Mouse (Mus musculus): ENCODE results near the gene Chit1.

Gene Chit1

DNA sequence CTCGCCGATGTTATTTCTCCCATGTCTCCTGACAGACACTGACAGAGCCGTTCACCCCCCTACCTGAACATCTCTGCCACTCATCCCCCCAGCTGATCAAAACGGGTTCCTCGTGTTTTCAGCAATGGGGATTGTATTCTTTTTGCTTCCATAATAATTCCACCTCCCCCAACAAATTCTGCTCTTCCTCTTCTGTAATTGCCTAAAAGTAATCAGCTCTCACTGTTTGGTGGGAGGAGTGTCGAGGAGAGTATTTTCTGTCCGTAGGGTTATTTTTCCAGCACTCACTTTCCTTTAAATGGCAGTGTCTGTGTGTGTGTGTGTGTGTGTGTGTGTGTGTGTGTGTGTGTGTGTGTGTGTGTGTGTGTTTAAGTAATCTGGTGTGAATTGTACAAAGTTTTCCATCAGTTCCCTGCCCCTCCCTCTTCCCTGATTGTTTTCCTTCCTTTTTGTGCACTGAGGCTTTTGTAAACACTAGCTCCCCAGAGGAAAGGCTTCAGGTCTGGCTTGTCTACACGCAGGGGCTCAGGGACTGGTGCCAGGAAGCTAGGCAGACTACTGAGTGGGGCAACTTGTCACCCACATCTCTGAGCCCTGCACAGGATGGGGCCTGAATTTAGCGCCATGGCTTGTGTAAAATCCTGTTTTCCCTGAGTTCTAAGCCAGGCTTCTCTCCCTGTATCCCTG is 31.4 kb upstream of the Chit1 start:
- peak; percentile 45 for DNase-seq (ENCODE audit: low read depth, low spot score)

DNA sequence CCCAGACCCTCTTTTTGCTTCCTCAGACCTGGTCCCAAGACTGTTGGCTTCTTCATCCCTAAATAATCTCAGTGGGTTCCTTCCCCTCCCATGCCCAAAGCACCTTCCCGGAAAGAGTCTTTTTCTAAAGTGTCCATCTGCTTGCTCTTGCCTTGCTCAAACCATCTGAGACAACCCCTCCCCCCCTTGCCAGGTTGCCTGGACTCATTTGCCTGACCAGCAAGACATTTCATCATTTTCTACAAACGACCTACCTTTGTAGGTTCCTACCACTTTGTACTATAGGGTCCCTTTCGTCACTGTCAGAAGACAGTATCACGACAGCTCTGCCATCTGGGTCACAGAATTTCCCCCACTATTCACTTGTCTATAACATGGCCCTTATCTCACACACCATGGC is 30.6 kb upstream of the Chit1 start:
- no peak for DNase-seq (ENCODE audit: low read depth, low spot score)

DNA sequence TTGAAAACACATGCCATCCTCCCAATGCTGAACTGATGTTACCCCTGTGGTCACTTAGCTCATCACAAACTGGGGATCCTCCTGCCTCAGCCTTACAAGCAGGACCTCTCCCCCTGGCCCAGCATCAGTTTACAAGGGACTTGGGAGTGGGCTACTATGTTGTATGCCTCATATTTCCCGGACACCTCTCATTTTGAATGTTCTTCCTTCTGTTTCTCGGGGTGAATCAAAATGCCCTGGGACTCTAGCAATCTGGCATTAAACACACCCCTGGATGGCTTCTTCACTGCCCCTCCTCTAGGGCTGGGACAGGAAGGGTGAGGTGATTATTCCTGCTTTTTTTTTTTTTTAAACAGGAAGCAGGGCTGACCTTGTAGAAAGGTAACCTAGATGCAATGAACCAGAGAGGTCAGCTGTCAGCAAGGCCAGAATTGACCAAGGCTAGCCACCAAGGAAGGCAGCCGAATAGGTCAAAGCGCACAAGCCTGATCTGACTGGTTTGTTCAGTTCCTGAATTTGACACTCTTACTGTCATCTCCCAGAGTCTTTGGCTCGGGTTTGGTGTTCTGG is 30.1 kb upstream of the Chit1 start:
- no peak for DNase-seq (ENCODE audit: low read depth, low spot score)

DNA sequence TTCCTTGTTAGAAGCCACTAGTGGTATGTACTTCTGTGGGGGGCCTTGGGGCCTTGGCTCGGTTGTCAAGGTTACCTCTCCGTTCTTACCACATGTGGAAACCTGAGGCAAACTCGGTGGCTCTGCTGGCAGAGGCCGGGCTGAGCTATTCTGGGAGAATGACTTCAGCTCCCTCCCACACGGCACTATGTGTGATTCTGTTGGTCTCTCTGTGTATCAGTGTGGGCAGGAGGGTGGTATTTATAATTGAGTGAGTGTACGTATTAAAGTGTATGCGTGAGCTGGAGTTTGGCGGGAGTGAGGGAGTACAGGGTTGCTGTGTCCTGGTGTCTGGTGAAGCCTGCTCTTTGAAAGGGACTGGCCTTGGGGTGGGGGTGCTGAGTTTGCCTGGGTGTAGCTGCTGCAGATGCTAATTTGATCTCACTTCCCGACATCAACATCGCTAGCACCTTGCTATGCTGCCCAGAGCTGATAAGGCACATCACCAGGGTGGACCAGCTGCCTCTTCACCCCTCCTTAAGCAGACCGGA is 28.0 kb upstream of the Chit1 start:
- DNase-seq (ENCODE audit: low read depth, low spot score), result peak; percentile 94

DNA sequence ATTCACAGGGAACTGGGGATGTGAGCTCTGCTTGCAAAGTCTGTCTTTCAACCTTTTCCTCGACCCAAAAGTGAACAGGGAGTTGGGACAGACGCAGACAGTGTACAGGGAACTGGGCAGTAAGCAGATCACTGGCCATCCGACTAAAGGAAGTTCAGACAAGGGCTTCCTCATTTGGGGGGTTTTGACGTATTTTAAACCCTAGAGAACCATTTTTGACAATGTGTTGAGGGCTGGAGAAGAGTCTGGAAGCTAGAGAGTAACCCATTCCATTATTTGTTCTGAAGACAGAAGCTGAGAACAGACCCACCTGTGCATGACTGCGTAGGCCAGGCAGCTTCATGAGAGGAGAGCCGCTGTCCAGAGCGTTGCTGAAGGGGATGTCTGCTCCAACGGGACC is 27.4 kb upstream of the Chit1 start:
- DNase-seq (ENCODE audit: low read depth, low spot score), result no peak

DNA sequence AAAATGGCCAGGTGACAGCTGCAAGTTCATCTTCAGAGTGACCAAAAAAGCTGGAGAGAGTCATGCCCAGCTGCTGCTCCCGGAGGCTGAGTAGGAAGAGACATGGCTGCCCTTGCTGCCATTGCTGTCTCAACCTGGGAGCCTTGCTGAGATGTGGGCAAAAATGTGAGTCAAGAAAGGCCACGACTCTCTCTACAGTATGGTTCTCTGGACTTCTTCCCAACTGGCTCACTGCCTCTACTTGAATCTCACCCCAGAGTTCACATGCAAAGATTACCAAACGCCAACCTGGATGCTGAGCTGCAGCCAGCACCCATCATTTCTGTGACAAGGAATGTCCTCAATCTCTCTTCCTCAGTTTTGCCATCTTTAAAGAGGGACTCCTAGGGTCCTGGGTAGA is 26.9 kb upstream of the Chit1 start:
- peak; percentile 68 for DNase-seq (ENCODE audit: low read depth, low spot score)

DNA sequence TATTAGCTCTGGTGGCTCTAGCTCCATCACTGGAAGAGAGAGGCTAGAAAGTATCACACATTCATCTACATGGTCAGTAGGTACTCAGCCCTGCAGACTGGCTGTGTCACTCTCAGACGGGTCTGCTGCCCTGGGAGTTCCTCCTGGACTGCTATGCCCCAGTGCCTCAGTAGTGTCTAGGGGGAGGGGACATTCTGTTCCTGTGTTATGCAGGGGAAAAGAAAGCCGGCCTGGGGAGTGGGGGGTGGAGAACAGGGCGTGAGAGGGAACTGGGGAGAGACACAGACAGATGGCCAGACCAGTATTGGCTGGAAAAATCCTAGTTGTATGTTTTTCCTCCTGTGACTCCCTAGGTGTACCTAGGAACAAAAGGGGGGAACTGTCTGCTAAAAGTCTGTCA is 25.0 kb upstream of the Chit1 start:
- DNase-seq (ENCODE audit: low read depth, low spot score), result no peak

DNA sequence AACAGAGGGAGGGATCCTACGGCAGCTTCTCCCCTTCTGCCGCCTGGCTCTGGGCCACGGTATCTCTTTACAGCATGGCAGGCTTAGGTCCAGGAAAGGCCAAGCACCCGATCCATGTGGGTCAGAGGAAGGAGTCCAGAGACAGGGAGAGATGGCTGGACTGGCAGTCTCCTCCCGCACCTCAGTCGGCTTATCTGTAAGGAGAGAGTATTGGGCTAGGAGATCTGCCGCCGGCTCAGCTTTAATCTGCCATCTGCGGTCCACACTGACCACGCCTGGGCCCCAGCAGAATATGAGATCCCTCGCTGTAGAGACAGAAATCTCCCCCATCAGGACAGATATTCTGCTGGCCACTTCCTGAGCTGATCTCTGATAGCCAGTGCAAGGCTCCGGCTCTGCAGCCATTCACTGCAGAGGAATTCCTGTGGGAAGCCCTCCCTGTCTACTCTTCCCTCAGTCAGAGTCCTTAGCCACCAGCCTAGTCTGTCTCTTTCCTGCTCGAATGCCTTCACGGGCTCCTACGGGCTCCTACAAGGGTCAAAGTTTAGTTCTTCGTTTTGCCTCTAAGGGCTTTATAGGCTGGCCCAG is 24.1 kb upstream of the Chit1 start:
- peak; percentile 76 for DNase-seq (ENCODE audit: low read depth, low spot score)

DNA sequence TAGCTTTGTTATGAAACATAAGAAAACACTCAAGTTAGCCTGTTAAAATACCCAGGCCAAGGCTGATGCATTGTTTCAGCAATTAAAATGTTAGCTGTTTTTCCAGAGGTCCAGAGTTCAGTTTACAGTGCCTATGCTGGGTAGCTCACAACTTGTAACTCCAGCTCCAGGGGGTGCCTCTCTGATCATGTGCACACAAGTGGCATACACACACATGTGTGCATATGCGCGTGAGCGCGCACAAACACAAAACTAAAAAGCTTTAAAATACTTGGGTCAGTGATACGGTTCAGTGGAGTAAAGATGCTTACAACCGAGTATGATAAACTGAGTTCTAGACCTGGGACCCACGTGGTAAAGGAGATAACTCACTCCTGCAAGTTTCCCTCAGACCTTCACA is 22.0 kb upstream of the Chit1 start:
- no peak for DNase-seq (ENCODE audit: low read depth, low spot score)

DNA sequence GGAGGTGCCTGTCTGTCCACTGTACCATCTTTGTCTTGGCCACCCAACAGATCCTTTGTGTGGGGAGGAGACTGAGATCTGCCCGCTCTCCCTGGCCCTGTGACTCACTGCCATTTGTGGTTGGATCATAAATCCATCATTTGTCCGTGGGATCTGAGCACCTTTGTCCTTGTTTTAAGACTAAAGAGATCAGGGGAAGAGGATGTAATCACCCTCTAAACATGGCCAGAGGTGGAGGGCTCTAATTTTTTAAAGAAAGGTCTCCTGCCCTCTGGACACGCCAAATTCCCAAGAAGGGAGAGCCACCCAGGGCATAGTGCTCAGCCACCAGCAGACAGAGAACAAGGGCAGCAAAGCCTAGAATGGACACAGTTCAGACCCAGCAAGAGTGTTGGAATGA is 19.2 kb upstream of the Chit1 start:
- DNase-seq (ENCODE audit: low read depth, low spot score), result no peak

DNA sequence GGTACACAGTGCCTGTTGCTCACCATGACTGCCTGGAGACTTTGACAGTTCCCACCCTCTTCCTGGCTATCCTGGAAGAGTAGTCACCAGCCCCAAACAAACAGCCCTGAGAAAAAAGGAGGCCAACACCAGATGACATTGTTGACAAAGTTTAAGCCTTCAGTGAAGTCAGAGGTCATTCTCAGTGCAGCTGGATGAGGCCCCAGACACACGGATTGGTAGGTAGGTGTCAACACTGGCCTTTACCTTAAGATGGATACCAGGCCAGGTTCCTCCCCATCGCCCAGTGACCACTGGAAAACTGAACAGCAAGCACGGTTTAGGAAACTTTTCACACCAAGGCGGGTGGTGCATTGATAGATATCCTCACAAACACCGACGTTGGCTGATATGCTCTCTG is 18.7 kb upstream of the Chit1 start:
- no peak for DNase-seq (ENCODE audit: low read depth, low spot score)

DNA sequence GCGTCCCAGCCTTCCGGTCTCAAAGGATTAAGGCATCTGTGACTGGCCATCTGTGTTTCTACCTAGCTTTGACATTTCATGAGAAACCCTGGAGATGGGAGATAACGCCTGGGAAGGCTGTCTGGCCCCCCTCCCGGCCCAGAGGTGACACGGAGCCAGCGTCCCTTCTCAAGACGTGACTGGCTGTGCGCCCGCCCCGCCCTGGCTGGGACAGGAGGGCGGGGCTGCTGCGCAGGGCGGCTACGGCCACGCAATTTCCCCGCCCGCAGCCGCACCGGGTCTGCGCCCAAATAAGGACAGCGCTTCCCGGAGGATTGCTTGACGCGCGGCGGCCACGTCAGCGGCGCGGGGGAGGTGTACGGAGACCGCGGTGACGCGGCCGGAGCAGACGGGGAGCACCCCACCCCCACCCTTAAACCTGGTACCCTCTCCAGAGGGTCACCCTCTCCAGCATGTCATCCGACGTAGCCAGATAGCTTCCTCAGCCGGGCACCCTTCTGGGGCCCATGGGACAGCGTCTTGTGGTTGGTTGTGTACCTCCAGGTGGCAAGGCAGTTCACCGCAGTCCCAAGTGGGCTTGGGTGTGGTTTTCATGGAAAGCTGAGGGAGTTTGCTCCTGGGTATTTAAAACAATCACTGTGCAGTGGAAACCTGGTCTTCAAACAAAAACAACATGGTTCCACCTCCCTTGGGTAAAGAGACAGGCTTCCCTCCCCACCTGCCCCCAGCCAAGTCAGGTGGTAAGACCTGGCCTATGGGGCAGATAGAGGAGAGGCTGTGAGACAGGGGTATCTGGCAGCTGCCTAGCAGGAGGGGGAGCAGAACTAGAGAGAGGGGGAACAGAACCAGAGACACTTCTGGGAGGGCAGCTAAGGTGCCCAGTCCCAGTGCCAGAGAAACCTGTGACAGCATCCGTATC is 17.9 kb upstream of the Chit1 start:
- peak; percentile 96 for DNase-seq (ENCODE audit: low read depth, low spot score)

DNA sequence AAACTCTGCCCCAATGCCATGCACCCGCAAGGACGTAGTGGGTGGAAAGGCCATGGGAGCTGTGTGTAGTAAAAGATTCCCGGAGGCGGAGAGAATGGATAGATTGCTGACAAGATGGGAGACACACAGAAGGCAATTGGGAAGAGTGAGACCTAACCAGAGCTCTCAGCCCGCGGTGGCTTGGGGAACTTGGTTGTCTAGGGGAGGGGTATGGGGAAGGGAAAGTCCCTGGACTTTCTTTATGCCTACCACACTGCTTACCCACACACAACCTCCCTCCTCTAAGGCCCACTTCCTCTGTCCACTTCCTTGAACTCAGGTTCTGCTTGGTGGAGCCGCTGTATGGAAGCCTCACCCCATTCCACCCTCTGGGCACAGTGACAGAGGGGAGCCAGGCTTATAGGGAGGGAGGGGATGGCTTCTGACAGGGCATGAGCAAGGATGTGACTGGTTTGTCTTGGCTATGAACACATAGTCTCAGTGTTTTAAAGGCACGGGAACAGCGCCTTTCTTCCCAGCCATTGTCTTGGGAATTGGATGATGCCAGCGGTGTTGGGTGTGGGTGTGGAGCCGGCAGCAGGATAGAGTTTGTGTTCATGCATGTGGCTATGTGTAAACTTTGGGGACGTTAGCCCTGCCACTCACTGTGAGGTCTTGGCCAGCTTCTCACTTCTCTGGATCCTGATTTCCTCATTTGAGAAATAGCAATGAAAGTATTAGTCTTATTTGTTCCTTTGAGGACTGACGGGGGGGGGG is 17.1 kb upstream of the Chit1 start:
- peak; percentile 40 for DNase-seq (ENCODE audit: low read depth, low spot score)

DNA sequence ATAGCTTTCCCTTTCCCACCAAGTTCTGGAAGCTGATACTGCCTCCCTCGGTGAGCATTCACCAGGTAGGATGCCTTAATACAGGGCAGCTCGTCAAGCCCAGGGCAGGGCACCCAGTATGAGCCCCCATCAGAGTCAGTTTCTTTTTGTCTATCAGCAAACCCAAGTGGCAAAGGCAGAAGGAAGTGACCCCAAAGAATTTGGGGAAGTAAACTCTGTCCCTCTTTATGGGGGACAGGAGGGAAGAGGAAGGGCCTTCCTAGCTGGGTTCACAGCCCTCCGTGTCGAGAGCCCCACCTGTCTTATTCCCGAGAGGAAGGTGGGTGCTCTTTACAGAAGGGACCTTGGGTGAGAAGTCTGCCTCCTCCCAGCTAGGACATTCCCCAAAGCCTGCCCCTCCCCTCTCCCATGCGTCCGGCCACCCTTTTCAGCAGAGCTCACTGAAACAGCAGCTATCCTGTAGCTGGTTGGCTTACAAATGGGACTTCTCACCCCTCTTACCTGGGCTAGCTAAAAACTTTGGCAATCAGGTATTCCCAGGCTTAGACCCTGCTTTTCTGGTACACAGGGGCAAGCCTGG is 15.9 kb upstream of the Chit1 start:
- DNase-seq (ENCODE audit: low read depth, low spot score), result no peak

DNA sequence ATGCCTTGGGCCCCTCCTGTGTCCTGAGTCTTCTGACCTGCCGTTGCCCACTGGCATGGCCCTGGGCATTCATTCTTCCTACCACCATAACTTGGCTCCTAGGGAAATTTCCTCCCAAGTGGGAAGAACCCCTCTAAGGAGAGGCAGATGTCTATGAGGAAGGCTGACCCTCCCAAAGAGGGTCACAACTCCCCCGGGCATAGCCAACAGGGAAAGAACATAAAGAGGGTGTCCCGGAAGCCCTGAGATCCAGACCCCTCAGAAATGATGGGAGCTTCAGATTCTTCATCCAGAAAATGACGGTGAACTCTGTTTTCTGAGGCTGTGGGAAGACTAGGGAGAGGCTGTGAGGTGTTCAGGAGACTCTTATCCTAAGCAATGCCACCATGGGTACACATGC is 15.3 kb upstream of the Chit1 start:
- DNase-seq (ENCODE audit: low read depth, low spot score), result no peak

DNA sequence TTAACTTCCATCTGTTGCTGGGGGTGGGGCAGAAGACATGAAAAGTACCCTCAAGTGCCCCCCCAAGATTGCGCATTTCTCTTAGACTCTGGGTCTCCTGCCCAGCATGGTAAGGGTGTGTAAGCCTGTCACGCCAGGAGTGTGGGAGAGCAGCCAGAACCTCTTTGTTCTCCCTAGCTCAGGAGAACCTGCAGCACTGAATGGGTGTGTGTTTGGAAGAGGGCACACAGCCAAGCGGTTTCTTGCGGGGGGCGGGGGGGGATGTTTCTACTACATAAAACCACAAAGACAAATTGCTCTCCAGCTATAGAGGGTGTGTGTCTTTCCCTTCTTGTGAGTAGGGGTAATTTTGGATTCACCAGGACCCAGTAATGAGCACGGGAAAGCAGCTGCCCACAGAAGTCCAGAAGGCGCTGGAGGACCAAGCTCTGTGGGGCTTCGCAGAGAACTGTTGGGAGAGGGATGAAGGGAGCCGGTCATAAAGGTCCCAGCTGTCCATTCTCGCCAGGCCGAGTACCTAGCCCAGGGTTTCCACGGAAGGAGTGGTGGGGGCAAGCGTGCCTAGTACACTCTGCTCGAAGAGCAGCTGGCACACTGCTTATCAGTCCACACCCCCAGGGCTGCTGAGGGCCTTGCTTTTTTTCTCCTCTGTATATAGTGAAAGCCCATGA is 14.6 kb upstream of the Chit1 start:
- peak; percentile 60 for DNase-seq (ENCODE audit: low read depth, low spot score)

DNA sequence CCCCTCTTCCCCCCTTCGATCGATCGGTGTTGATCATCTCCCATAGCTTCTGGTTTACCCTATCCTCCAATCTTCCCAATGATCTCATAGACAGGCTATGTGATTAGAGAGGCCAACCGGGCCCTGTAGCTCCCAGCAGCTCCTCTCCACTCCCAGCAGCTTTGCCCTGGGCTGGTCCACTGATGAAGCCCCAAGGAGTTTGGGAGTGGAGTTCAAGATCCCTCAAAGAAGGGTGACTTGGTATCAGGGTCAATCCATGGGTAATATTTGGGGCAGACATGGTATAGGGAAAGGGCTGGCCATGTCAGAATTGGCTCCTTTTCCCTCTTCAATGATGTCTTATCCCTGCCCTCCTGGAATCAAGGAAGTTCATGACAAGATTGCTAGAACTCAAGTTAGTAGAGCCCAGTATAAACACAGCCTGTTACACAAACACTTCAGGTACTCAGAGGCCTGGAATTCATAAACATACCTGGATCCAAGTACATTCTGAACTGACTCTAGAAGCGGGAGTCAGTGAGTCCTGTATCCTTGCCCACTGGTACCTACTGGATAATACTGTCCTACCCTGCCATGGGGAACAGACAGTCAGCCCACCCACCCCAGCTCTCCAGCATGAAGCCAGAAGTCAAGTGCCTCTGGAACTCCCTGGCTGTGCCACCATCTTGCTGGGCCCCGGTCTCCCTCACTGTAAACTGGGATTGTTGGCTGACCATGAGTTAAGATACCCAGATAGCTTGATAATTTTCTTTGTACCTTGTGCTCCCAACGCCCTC is 13.8 kb upstream of the Chit1 start:
- no peak for DNase-seq (ENCODE audit: low read depth, low spot score)

DNA sequence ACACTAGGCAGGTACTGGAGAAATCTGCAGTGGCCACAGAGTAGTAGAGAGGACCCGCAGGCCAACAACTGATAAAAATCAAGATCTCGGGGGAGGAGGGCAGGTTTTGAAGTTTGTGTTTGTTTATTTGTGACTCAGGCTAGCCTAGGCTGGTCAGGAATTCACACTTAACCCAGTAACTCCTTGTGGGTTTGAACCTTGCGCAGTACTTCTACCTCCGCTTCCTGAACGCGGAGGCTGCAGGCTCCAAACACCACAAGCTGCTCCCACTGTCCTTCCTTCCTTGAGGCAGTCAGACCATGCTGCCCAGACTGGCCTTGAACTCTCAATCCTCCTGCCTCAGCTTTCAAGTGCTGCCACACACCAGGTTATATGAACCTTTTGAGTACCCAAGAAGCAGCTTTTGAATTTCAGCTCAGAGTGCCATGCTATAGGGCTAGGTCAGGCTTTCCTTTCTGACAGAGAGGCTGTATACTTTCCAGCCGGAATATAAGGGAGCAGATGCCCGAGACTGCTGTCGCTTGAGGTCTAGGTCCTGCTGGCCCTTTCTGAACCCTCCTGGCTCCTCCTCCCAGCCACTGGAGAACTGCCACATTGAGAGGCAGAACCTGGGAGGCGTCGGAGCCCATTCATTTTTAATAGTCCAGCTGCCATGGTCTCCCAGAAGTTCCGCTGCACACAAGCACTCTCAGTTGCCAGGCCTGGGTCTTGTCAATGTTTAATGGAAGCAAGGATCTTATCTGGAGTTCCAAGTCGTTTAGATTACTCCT is 12.9 kb upstream of the Chit1 start:
- DNase-seq (ENCODE audit: low read depth, low spot score), result no peak

Data from brain, adult 2 months (tissue).